Mouse (Mus musculus) ES-CJ7 (cell line): Measurements from ENCODE around the gene Cisd3.
"Not testable (repeated sequence)": the region's sequence is repeated elsewhere in the genome, so short reads cannot be mapped to it uniquely, and the experiment has no call there.

Experiments used
- DNase-seq: peaks from one replicate; pipeline ENCODE4 v3.0.0; 2011; ENCODE audit warnings: low read depth, low spot score

Gene Cisd3

DNA sequence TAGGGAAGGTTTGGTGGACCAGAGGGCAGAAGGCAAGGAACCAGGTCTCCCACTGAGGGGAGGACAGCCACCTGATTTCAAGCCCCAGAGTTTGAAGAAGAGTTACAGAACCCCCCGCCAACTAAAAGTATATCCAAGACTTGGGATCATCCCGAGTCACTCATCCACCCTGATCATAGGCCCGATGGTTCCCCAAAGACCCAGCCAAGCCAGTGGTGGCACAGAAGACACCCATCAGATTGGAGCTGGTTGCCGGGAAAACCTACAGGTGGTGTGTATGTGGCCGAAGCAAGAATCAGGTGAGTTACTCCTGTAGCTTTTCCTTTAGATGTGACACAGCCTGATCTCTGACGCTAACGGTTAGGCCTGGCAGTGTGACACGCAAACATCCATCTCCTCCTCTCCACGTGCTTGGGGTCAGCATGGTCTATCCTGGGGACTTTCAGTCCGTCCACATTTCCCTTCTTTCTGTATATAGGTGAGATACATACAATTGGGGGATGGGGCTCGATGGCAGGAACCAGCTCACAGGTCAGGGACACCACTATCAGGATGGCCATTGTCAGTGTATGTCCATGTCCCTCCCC lies 789 bp downstream of the Cisd3 start:
- DNase-seq: no peak

DNA sequence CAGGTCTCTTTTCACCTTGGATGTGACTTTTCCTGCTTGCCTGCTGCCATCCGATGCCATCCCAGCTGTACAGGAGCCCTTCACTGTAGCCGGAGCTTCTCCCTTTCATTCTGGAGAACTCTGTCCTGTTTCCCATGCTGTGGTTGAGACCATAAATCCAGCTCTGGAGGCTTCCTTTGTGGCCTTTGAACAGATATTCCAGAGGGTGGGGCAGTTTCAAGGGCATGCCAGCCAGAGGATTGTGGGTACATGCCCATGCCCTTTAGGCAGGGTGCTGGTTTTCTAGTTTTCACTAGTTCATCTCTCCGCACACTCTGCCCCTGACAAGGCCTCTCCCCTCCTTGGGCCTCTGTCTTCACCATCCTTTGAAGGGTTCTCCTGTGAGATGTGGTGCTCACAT lies 1.4 kb downstream of the Cisd3 start:
- no peak for DNase-seq

DNA sequence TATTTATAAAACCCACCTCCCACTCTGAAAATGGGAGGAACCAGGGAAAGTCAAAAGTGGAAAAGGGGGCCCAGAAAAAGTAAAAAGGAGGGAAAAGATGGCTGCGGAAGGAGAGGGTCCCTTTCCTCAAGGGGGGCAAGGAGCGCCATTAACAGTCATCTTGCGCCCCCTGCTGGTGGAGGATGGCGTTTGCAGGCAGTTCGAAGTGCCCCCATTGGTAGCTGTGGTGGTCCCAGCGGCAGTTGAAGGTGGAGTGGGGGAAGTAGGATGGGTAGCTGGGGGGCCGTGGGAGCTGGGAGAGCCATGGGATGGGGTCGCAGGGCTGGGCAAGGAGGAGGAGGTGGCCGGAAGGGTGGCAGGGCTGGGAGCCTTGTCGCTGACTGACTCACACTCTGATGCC lies 4.2 kb downstream of the Cisd3 start:
- DNase-seq: peak; percentile 62

DNA sequence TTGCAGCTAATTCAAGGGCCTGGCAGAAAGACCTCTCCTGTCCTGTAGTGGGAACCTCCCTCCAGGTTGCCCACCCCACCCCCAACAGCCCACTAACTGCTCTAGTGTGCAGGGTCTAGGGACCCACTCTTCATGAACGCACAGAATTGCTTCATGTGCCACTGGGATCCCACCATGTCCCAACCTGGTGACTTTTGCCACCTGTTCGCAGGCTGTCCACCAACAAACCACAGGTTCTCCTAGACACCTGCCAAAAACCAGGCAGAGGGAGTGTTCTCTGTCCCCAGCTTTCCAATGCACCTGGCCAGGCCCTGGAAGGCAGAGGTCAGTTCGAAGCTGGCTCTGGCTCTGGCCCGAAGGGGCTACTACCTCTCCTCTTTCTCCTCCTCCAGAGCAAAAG lies 8.8 kb downstream of the Cisd3 start:
- DNase-seq: no peak

DNA sequence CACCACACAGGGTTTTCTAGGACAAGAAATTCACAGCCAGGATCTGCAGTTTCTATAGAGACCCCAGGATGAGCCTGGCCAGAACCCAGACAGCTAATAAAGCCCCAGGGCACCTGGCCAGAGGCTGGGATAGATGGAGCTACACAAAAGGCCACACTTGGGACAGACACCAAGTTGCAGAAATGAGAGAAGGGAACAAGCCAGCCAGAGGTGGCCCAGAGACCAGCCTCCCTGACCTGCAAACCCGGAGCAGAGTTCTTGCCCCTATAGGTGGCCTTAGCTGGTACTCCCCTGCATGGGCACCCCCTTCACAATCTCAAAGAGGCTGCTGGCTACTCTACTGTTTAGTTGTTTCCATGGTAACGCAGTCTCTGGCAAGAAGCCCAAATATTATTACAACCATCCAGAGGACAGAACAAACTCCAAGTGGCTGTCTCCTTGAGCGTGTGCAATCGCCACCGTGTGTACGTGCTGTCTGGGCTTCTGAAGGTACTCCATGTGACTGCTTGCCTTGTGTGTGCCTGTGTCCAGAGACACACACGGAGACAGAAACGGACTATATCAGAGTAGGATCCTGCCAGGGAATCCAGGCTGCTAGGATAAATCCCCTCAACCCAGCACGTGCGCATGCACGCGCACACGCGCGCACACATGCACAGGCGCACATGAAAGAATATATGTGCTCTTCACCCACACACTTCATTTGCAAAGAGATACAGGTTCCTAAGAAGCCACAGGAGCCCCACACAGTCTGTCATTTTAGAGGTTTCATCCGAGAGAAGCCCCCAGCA lies 9.5 kb downstream of the Cisd3 start:
- no peak for DNase-seq

DNA sequence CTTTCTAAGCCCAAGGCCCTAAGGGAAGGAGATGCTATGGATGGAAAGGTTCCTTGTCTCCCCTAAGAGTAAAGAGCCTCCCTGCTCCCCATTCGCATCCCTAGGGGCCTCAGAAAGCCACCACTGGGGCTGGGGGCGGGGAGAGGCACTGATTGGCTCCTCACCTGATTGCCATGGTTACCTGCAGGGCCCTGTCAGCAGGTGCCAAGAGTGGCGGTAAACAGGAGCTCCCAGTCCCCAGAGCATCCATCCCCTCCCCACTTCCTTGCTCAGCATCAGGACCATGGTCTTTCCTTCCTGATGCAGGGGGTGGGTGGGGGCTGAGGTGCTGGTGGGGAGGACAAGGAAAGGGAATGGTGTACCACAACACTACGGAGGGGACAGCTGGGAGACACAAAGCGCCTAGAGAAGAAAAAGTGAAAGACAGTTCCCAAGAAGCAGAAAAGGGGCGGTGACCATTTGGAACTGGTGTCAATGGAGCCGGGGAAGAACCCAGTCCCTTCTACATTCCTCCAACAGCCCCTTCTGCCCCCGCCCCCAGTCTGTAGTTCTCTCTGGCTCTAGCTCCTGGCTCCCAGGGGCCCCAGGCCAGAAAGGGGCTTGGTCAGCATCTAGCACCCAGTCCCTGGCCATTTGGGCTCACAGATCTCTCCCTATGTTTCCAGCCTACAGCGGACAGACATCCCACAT lies 10.2 kb downstream of the Cisd3 start:
- DNase-seq: peak; percentile 60

DNA sequence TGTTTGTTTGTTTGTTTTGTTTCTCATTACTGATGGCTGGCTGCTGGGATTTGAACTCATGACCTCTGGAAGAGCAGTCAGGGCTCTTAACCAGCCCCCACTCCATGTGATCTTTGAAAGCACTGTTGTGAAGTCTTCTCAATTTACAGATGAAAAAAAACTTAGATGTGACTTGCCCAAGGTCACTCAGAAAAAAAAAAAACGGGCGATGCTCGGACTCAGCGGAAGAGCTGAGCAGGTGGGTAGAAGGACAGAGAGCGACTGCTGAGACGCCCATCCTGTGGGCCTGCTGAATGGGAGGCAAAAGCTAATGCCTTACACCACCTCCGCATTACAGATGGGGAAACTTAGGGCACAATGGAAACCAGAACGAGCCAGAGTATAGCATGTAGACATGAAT lies 11.0 kb downstream of the Cisd3 start:
- peak; percentile 90 for DNase-seq

DNA sequence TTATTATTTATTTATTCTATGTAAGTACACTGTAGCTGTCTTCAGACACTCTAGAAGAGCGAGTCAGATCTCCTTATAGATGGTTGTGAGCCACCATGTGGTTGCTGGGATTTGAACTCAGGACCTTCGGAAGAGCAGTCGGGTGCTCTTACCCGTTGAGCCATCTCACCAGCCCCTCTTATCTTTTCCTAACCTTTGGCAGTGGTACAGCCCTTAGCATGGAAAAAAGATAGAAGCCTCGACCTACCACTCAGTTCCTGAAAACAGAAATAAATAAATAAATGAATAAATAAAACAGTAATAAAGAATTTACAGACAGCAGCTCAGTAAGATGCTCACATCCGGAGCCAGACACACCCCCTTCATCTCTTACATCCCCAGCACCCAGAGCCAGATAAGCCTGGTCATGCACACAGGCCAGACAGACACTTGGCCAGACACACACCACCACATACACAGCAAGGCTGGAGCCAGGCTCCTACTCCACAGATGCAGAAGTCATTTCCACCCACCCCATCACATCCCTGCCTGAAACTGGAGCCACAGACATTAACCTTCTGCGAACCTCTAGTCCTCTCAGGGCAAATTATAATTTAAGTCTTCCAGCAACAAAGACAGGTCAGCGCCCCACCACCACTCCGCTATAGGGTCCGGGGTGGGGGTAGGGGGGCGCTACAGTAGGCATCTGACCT lies 11.7 kb downstream of the Cisd3 start:
- no peak for DNase-seq

DNA sequence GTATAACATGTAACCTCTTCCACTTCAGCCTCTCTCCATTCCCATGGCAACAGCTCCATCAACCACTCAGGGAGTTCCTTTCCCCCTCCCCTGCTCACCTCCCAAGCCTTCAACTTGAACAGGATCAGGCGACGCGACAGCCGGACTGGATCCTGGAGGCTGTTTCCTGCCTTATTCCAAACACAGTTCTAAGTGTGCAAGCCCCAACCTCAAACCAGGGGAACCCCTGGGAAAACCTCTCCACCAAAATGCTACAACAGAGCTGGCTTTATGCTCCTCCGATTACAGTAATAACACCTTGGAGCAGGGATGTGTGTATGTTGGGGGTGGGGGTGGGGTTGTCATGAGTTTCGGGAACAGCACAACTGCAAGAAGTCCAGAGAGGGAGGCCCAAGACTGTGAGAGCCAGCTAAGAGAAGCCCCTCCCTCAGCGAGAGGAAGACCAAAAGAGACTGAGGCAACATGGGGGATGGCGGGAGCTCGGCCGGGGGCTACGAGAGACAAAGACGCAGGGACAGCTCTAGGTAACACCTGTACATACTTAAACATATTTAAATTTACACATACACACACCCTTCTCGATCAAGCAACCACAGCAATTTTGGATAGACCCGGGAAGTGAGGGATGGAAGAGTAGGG lies 12.4 kb downstream of the Cisd3 start:
- peak; percentile 77 for DNase-seq

DNA sequence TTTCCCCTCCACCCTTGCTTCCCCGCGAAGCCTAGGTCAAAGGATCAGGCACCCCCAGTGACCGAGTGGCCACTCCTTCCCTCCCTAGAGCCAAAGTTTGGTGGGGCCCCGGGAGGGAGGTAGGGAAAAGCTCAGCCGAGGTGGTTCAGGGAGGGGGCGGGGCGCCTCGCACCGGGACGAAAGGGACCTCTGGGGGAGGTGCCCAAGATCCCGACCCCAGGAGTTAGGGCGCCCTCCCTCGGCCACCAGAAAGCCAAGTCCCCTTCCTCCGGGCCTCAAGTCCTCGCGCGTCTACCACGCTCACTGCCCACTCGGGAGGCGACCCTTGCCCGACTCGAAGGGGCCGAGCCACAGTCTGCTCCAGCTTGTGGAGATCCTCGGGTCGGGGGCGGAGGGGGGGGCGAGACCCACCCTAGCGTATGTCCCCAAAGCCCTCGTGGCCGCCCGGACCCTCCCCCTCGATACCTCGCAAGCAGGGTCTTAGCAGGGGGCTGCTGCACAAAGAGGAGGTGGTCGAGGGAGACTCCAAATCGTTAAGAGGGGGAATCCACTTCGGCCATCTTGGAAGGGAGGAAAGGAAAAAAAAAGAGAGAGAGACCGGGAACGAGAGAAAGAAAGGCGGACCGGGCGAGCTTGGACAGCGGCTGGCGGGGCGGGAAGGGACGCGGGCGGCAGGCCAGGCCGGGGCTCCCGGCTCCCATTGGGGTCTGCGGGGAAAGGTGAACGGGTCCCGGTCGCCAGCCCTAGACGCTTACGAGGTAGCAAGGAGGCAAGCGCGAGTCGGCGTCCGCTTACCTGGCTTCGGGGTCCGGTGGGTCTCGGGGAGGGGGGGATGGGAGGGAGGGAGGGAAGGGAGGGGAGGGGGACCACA lies 13.3 kb downstream of the Cisd3 start:
- peak; percentile 93 for DNase-seq

DNA sequence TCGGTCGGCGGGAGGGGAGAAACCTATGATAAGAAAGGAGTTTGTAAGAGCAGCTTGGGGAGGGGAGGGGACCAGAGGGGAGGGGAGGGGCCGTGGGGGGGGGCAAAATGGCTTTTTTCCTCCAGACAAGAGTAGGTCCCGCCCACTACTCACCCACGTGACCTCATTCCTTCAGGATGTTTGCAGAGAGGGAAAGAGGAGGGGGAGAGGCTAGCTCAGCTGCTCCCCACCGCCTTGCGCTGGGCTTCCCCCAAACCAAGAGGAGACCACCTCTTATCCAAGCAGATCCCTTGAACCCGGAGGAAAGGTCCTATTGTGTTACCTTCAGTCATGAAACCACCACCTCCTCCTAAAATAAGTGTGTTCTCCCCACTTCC lies 14.0 kb downstream of the Cisd3 start:
- DNase-seq: peak; percentile 98

DNA sequence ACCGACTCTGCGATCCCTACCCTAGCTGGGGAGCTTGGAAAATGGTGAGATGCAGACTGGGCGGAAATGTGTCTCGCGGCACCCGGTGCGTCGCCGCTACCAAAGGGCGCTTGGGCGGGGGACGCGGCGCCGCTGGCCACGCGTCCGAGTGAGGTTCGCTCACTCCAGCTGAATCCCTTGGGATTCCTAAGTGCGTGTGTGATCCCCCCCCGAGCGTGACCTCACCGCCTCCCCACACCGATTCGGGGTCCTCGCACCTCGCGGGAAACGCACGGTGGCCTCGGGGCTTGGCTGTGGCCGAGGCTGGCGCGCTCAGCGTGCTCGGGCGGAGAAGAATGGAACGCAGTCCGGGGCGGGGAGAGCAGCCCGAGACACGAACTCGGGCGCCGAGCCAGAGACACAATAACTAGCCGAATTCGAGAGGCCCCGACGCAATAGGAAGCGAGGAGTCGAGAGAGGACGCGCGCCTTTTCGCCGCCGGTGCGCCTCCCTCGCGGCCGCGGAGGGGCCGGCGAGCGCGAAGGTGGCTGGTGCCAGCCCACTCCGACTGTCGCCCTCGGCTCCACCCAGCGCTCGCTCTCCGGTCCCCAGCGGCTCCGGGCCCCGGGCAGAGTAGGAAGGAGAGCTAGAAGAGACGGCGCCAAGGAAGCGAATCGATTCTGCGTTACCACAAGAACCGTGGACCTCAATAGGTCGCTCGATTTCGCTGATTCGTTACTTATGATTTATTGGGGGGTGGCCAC lies 14.5 kb downstream of the Cisd3 start, which contains the start of gene Pcgf2:
Gene Pcgf2 (minus strand): TSS at position 495 of the 743 bp plus-strand sequence.
- no peak for DNase-seq

DNA sequence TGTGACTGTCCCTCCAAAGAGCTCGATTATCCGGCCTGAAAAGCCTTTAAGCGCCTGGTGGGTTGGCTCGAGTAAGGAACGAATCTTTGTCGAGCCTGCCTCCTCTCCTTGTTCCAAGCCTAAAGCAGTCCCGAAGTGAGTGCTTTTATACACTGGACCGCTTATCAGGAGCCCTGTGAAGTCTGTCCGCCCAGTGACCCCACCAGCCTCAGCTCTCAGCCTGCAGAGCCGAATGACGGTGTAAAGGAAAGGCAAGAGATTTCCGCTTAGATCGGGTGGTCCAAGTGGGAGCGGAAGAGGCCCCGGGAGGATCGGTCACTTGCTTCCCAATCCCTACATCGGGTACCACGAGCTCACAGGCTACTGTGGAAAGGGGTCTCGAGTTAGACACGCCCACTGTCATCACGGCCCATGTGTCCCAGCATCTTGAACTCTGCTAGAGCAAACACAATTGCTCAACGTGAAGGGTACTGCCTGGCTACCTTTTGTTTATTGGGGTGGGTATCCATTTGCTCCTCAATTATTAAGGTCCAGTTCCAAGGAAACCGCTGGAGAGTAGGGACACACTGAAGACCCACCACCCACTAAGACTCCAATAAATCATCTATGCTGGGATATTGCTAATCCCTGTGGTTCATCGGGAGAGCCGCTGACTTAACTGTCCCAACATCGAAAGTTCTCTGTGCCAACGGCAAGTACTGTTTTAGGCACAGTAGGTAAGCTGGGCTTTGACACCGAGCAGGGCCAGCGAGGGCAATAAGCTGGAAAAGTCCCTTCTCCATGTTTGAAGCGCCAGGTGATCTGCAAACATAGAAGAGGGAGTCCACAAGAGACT lies 15.3 kb downstream of the Cisd3 start:
- DNase-seq: no peak

DNA sequence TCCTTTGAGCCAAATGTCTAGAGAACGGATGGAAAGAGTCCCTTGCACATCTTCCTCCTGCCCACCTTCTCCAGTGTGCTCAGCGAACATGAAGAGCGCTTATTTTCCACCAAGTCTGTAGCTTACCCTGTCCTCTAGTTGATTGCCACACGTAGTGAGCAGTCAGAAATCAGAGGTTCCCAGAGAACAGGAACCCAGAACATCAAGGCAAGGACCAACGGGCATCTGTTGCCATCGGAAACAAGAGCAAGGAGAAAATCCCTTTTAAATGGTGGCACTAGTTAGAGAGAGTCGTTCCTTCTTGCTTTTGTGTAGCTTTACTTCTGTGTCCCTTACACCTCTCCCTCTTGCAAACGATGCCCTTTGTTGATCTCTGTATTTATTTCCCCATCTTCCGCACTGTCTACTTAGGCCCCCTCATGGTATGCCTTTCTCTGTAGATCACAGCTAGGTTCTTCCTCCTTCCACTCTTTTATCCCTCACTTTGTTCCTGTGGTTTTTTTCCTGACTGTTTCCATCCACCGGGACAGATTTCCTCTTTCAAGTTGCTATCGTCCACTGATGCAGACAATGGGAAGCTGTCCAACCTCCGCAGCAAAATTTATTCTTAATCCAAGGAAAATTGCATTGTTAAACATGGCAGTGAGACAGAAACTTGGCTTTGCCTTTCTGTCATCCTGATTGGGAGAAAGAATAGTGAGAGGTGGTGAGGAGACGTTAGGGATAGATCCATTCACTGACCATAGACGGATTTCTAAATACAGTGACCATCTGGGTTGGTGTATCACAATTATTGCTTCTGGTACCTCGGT lies 16.2 kb downstream of the Cisd3 start:
- DNase-seq: no peak

DNA sequence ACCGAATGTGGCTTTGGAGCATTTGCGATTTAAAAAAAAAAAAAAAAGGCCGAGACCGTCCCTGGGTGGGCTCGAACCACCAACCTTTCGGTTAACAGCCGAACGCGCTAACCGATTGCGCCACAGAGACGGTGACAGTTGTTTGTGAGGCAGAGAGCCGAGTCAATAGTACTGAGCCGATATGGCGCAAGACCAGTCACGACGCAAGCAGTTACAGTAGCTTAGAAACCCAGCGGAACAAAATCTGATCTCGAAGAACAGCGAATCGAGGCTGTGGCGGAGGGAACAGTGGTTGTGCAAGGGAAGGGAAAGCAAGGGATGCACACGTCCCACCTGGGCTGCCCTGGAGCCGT lies 16.7 kb downstream of the Cisd3 start:
- peak; percentile 77 for DNase-seq

DNA sequence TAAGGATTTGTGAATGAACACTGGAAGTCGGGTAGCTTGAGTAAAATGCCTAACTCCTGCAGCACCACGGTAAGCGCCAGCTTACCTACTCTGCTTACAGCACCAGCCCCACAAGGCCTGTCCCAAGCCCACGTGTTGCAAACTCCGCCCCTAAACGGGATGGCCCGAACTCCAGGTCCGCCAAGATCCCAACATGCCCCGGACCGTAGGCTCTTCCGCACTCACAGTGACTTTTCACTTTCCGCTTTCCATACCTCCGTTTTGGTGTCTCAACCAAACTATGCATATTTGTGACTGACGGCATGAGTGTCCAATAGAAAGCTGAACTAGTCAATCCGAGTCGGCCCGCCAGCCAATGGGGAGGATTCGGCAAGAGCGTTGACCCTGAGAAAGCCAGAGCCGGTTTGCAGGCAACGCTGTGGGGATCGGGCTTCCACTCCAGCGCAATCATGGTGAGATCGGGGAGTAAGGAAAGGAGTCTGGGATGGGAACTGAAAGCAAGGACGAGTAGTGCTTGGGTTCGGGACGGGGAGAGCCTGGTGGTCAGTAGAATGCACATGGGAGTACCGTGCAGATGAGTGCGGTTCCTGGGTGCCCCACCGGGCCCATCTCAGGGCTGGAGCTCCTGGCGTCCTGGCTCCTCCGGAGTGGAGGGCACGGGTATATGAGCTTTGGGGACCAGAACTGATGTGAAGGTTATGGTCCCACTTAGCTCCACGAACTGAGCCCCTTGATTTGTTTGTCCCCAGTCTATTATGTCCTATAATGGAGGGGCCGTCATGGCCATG lies 17.6 kb downstream of the Cisd3 start, which contains the start of gene Psmb3:
Gene Psmb3 (plus strand): TSS at position 361 of the 788 bp plus-strand sequence.
- DNase-seq: peak; percentile 100

DNA sequence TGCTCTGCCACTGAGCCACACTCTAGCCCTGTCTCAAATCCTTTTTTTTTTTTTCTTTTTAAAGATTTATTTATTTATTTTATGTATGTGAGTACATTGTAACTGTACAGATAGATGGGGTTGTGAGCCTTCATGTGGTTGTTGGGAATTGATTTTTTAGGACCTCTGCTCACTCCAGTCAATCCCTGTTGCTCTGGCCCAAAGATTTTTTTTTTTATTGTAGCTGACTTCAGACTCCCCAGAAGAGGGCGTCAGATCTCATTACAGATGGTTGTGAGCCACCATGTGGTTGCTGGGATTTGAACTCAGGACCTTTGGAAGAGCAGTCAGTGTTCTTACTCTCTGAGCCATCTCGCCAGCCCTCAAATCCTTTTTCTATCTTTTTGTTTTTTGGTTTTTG lies 24.4 kb downstream of the Cisd3 start:
- not testable (repeated sequence) for DNase-seq
